Mouse (Mus musculus) lung, postnatal 25 days (tissue): Measurements from ENCODE around the gene Frs2.

ENCODE experiments used
- DNase-seq: peaks from one replicate; pipeline ENCODE4 v3.0.0; 2022; ENCODE audit warnings: low spot score

The Frs2 gene

DNA sequence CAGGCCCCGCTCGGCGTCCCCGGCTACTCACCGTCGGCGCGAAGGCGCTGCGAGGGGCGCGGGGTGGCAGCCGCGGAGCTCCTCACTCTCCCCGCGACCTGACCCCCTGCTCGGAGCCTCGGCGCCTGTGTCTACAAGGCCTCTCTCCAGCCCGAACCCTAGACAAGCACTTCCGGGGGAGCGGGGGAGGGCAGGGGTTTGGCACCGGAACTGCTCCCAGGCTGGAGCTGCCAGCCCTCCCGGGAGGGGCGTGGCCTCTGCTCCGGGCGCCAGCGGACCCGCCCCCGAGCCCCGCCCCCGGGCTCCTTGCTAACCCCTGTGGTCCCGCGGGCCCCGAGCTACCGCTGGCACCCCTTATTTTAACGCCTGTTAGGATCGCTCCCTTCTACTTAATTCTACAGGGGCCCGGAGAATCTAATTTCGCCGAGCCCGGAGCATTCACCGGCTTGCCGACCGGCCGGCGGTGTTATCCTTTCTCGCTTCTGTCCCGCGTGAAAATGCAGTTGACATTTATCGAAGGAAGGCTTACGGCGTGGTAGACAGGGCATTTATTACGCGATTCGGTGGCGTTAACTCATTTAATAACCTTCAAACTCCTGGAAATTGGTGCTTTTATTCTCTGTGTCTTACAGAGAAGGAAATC is at the start of gene Frs2:
Frs2 (minus strand) TSS at position 174 of the 643 bp plus-strand sequence.
- peak; percentile 96 for DNase-seq

DNA sequence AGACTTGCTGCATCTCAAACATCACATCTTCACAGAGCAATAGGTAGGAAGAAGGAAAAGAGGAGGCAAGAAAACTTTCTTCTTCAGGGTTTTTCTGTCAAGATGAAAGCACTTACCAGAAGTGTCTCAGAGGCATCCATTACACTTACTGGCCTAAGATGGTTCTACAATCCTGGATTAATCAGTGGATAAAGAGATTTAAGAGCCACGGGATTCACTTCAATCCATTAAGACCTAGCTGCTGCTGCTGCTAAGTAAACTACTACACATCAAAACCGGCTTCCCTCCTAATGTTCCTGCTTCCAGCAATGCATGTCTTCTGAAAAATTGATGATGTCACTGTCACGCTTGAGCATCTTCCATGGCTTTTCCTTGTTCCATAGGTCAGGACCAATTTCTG is 48.4 kb upstream of the Frs2 start:
- DNase-seq = no peak

DNA sequence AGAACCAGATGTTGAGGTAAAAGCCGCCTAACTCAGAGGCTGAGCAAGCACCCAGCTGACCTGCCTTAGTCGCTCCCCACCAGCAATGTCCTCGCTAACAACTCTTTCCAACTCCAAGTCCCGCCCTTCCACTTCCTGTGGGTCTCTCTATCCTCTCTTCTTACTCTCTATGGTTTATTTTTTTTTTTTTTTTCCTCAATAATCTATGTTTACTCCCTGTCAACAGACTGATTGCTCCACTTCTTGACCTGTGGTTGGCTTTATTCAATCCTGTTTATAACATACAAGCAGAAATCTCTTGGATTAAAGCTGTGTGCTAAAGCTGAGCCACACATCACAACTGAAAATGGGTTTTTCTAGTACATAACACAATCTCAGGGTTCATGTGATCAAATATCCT is 47.4 kb upstream of the Frs2 start:
- no peak for DNase-seq

DNA sequence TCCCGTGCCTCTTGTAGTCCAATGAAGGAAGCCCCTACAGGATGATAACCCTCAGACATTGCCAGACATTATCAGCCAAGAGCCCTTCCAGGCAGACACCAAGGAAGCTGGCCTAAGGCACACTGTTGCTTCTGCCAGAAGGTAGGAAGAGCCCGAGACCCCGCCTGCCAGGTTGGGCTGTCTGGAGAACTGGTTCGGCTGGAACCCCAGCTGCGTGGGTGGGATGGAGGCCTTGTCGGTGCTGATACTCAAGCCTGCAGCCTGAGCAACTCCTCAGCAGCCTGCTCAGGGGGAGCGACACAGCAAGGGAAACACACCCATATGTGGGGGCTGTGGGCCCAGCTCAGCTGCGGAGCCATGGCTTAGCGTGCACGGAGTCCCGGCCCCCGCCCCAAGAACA is 46.7 kb upstream of the Frs2 start:
- no peak for DNase-seq

DNA sequence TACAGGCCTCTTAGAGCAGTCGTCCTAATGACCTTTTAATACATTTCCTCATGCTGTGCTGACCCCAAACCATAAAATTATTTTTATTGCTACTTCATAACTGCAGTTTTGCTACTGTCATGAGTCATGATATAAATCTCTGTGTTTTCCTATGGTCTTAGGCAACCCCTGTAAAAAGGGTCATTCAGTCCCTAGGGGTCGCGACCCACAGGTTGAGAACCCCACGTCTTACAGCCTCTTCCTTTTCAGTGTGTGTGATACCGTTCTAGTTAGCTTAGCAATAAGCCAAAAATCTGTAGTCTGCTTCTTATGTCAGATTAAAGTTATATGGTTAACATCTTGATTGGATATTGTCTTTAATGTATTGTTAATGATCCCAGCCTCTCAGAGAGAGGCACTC is 45.0 kb upstream of the Frs2 start:
- no peak for DNase-seq

DNA sequence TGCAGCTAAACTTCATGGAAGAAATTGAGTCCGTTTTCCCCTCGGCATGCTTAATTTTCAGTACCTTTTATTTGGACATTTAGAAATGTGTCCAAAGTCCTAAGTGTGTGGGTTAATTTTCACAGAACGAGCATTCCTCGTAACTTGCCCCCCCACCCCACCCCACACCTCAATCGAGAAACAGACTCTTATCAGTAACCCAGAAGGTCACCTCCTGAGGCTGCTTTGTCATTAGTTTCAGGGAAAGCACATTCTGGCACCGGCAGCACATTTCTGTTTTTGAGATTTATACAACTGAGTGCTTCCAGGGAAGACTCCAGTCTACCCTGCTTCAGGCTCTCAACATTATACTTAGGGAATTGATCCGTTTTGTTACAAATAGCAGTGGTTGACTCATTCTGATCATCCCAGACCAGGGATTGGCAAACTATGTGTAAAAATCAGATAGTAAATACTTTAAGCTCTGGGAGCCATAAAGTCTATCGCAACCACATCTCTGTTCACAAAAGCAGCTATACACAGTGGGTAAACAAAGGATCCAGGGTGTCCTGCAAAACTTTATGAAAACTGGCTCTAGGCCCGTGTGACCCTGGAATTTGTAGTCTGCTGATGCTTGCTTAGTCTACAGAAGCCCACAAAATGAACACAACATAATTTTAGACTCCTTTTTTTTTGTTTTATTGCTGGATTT is 37.2 kb upstream of the Frs2 start:
- no peak for DNase-seq

DNA sequence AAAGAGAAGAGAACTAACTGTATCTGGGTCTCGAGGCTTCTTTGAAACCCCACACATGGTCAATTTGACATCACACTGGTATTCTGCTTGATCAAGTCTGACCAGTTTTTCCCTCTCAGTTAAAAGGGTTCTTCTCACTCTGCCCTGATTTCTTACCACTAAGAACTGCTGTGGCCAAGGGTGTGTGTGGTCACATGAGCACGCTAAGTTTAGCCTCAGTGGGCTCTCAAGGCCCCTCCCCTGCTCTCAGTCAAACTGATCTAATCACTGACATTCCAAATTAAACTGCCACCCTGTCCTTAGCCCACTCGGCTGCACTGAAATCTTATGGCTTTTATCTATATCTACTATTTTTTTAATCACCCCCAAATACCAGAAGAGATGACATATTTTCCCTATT is 32.8 kb upstream of the Frs2 start:
- no peak for DNase-seq

DNA sequence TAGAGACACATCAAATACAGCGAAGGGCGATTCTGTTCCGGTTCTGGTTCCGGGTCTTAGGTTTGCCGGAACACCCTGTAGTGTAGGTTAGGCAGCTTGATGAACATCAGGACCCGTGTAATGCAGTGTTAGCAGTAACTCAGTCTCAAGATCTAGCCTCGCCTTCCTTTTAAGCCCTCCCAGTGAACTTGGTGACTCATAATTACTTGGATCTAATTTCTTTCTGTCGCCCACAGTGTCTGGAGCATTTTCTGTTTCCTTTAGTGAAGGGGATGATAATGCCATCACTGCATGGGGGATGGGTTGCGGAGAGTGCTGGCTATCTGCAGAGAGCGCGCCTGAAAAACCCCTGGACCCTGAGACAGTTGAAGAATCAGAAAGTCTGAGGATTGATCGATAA is 26.3 kb upstream of the Frs2 start:
- DNase-seq = no peak

DNA sequence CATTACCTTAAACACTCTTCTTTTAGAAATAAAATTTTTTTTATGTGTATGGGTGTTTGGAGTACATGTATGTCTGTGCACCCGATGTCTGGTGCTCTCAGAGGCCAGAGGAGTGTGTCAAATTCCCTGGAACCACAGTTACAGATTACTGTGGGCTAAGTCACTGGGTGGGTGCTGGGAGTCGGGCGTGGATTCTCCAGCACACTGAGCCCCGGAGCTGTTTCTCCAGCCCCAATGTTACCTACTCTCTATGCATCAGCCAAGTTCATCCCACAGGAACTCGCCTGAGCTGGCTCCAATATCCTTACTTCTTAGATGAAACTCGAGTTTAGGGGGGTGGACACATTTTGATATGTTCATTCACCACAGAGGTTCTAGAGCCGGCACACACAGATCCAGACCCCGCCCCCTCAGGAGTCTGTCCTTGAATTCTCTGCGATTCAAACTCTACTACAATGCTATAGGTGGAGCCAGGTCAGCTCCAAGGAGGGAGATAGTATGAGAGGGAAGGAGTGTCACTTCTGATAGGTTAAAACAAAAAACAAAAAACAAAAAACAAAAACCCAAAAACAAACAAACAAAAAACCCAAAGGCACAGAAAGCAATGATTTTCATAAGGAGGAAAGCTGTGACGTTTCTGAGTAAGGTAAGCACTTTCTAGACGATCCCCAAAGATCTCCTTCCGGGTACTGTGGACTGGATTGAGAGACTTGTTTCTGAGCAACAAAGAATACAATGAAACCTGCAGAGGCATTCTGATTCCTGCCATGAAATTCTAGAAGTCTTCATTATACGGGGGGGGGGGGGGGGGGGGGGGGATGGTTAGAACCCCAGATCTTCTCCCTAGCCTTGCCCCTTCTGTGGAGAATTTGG is 25.5 kb upstream of the Frs2 start:
- no peak for DNase-seq

DNA sequence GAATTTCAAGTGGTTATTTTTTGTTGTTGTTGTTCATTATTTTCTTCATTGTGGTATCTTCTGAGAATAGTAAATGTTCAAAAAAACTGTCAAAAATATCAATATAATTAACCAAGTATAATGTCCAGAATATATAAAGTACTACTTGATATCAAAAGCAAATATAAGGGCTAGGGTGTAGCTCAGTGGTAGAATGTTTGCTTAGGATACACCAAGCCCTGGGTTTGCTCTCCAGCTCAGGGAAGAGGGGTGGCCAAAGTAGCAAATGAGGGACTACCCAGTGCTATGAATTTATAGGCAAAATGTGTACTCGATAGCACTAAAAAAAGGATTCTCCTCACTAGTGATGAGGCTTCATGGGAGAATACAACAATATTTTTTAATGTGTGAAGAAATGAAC is 24.8 kb upstream of the Frs2 start:
- no peak for DNase-seq

DNA sequence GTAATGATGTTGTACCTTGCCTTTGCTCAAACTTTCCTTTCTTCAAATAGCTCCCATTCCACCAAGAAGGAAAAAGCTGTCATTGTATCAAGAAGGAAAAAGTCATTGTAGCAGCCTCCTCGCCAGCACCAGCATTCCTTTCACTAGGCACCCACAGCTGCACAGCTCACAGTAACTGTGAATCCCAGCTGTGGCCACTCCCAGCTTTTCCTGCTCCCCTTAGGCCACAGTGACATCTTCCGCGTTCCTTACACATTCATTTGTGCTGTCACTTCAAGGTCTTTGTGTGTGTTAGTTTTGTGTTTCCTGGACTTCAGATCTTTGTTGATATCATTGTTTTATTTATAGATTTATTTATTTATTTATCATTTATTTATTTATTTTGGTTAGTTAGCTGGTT is 23.7 kb upstream of the Frs2 start:
- peak; percentile 29 for DNase-seq

DNA sequence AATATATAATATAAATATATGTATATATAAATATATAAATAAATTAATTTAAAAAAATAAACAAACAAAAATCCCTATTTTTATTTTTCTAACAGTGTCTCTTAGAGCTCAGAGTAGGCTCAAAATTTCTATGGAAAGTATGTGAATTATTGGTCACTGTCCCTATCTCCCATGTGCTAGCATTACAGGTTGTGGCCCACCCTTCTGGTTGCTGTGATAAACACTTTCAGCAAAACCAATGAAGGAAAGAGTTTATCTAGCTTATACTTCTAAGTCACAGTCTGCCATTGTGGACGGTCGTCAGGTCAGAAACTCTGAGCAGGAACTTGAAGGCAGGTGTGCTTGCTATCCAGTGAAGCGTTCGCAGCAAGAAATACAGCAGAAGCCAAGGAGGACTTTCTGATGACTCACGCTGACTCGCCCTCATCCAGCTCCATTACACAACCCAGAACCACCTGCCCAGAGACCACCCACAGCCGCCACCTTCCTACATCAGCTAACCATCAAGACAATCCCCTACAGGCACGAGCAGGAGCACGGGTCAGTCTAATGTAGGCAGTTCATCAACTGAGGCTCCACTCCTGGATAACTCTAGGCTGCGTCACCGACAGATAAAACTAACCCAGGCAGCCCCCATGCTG is 18.6 kb upstream of the Frs2 start:
- DNase-seq = no peak

DNA sequence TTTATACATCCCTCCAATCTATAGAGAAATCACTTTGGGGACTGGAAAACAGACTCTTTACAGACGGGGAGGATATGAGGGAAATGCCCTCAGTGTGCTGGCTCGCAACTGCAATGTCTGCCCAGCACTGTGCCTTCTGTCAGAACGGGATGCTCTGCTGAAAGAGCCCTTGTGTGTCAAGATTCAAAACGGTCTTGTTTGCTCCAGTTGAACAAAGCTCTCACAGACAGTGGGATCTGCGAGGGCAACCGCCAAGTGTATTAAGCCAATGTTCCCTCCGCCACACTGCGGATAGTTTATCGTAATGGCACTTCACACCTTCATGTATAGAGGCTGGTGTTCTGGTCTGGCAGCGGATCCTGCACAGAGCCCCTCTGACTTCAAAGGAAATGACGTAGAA is 14.3 kb upstream of the Frs2 start:
- no peak for DNase-seq

DNA sequence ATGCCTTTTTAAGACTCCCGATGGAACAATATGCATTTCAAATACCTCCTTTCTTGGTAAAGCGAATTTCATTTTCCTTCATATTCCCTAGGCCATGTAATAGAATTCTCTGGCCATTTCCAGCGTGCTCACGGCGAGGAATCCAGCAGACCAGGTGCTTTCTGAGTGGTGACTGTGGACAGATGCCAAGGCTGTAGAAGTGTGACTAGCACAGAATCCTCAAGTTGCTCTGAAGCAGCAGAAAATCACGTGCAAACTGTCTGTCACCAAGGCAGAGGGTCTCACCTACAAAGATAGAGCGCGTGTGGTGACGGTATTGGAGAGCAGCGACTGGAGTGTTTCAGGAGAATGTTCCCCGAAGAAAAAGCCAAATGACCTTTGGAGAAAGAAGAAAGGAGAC is 11.8 kb upstream of the Frs2 start:
- no peak for DNase-seq

DNA sequence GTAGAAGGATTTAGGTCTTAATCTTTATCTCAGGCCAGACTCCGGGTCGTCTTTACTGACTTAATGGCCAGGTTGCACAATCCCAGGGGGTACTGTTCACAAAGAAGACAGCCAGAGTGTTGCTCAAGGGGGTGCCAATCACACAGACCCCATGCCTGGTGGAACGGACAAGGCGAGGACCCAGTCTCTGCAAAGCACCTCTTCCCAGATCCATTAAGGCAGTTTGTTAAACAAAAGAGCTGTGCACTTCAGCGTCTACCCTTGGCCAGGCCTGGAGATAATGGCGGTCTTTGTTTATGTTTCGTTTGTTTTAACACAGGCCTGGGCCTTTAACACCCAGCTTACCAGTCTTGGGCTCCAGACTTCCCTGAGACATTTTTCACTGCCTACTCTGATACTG is 3.9 kb upstream of the Frs2 start:
- no peak for DNase-seq

DNA sequence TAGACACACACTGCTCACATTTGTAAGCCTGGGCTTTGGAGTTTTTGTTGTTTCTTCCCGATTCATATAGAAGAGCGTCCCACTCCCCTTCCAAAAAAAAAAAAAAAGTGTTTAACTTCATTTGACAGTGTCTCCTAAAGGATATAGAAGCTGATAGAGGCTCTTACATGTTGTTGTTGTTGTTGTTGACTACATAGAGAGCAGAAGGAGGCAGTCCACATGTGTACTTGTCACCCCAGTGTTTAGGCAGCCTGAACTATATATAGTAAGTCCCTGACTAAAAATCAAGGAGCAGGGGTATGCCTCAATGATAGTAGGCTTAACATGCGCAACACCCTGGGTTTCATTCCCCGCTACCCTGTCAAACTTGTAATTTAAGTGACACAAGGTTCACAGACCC is 3.3 kb upstream of the Frs2 start:
- no peak for DNase-seq

DNA sequence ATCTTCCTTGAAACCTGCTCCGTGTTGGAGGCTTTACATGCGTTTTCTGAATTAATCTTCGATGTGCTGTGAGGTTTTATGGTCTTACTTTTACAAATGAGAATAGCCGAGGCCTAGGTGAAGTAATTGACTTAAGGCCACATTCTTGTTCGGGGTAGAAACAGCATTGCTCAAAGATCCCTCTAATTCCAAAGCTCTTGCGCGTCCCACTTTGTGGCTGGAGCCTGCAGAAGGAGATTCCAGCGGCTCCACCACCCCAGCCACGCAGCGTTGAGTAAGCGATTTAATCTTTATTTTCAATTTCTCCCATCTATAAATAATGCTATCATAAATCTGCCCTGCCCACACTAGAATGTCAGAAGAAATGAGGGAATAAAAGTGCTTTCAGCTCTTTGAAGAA is 2.9 kb upstream of the Frs2 start:
- no peak for DNase-seq

DNA sequence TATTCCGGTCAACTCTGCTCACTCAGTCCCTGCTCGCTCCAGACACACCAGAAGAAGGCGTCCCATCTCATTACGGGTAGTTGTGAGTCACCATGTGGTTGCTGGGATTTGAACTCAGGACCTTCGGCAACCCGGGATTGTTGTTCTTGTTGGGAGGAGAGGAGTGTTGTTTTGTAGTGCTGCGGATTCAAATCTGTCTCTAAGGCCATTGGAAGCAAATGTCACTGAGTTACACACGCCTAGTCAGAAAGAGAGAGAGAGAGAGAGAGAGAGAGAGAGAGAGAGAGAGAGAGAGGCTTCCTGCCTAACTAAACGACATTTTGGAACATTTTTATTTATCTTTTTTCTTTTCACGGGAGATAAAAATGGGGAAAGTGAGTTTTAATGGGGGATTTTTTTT is 2.4 kb upstream of the Frs2 start:
- DNase-seq = no peak

DNA sequence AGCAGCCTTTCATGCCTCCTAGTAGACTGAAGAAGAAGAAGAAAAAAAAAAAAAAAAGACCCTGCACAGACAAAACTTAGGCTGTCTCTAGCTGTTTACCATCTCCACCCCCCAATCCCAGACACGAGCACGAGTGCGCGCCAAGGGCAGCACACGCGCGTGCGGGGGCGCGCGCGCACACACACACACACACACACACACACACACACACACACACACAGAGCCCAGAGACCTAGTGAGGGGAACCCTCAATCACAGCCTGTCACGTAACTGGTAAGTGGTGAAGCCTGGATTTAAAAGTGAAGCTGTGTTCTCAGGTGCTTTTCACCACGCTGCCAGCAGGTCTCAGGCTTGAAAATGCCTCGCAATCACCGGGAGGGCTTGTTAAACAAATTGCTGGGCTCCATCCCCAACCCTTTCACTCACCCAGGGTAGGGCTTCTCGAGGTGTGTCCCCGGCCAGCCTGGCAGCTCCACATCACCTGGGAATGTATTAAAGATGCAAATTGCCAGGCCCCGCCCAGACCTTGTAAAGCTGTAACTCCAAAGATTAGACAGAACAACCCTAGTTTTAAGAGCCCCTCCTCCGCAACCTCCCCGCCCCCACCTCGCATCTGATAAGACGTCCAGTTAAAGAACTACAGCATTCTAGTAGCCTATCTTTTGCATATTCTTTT is 1.7 kb upstream of the Frs2 start:
- no peak for DNase-seq

DNA sequence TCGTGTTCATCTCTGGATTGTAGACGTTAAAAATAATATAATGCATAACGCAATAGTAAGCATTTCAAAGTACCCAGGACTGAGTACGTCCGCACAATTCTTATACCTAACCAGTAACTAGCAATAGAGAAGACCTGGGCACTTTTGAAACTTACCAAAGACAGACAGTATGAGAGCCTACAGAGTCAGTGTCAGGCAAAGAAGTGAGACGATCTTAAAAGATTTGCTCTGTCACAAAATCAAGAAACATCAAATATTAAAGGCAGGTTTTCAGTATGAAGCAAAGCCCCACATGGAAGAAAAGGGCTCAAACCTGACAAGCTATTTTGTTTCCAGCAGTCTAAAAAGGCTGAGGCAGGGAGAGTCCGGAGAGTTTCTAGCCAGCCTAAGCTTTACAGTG is 907 bp upstream of the Frs2 start:
- DNase-seq = no peak

DNA sequence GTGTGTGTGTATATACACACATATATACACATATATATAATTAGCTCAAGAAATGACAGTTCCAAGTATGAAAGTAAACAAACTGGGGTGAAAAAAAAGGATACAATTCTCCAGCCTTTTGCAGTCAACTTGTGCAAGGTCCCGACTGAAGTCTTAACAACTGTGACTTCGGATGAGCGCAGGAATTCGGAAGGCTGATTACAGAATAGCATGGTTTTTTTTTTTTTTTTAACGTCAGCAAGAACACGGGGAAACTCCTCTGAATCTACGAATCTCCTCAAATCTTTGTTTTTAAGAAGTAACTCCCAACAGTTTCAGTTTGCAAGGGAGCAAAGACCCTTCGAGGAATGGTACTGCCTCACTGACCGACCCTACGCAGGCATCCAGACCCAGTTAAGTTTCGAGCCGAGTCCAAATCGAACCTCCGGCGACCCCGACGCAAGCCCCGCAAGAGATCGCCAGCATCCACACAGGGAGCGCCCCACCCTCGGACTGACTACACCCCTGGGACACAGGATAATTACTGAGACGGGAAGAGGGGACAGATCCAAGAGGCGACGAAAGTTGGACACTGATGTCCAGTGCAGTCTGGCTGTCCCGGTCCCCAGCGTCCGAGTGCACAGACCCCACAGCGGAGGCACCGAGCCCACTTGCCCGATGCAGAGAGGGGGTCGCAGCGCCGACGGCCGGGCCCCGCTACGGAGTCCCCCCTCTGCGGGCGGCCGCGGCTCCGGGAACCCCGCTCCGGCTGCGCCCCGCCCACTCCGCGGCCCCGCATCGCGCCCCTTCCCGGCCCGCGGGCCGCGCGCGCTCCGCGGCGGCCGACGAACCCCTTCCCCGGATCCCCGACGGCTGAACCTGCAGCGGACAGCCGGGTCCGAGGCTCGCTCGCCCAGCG is 622 bp downstream of the Frs2 start:
- DNase-seq = no peak
